In the genomic region with DNA sequence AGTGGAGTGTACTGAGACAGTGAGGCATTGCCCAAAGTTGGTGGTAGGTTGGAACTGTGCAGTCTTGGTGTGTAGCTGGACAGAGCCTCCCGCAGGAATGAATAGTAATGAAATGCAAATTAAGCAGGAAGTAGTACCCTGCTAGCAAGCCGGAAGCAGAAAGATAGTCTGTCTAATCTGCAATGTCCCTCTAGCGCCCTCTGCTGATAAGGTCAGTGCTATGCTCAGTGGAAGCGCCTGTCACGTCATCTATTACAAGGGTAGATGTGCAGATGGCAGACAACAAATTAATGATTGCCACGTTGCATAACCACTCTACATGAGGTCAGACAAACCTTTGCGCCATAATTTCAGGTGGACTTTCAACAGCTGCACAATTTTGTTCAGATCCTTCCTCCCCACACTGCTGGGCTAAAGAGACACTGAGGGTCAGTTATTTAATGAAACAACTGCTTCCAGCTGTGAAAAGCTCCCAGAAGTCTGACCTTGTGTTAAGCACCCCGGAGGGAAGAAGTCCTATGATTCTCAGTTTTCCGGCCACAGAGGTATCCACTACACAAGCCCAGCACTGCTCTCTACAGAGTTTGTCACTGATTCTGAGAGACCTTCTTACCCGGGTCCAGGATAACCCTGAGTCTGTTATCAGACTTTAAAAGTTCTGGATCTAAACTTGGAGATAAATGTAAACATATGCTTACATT, we compare ENCODE assay signal across 10 mouse cellular contexts.
A peak's percentile ranks its signal among the peaks of the same experiment; 100 is the strongest.
DNase-seq lines count a peak whose midpoint lies in the region; ATAC-seq and TF ChIP-seq lines count a peak whose summit lies in the region.
"Had no signal": no experiment of that assay in that cellular context is flagged by ENCODE, and none has a peak within 500 bp of the region (broad histone marks: within the 10 kb centered on the region; RNA-seq: fewer than 3 reads in every experiment).

No protein-coding gene starts in this region.

- H3K36me3 ChIP-seq in stomach, postnatal 0 days (ENCODE audit: control insufficient read depth, insufficient read depth, low read length), result no peaks in the 10 kb centered on the region
- H3K36me3 ChIP-seq in hindbrain, embryonic 16.5 days (ENCODE audit: control insufficient read depth, insufficient read depth, low read length), result no peaks in the 10 kb centered on the region
- H3K36me3 ChIP-seq: heart, embryonic 13.5 days; neural tube, embryonic 12.5 days had no signal

- H3K27ac ChIP-seq in stomach, postnatal 0 days (replicated peaks), result no peak overlapping the region
- H3K27ac ChIP-seq in hindbrain, embryonic 16.5 days (ENCODE audit: low read depth, low read length), result no peak overlapping the region
- H3K27ac ChIP-seq: heart, embryonic 13.5 days; neural tube, embryonic 12.5 days had no signal

- no peaks in the 10 kb centered on the region for H3K27me3 ChIP-seq in stomach, postnatal 0 days (ENCODE audit: control insufficient read depth, insufficient read depth, low read length)
- H3K27me3 ChIP-seq in hindbrain, embryonic 16.5 days (replicated peaks; ENCODE audit: control insufficient read depth, insufficient read depth, low read length), result no peaks in the 10 kb centered on the region
- H3K27me3 ChIP-seq: heart, embryonic 13.5 days; neural tube, embryonic 12.5 days had no signal

- DNase-seq in cerebellum, postnatal 14 days, result peak; percentile 8 to 44
- DNase-seq in cerebellum, adult 8-10 months, result no peak
- DNase-seq in right cerebral cortex, postnatal 14 days, result peak; percentile 11
- DNase-seq in right cerebral cortex, adult 18-20 months, result no peak
- DNase-seq in kidney, adult 11 months, result peak; percentile 92
- peak; percentile 31 to 55 for DNase-seq in lung, adult 18-20 months
- DNase-seq in stomach, postnatal 0 days (ENCODE audit: low spot score), result peak; percentile 24

- H3K9ac ChIP-seq in stomach, postnatal 0 days (ENCODE audit: low read length), result no peak overlapping the region
- H3K9ac ChIP-seq in hindbrain, embryonic 16.5 days (ENCODE audit: low read depth, low read length), result no peak overlapping the region
- H3K9ac ChIP-seq: heart, embryonic 13.5 days; neural tube, embryonic 12.5 days had no signal

- TF ChIP-seq EP300 in stomach, postnatal 0 days (optimal IDR thresholded peaks at IDR 0.05), result no peak

- WGBS in stomach, postnatal 0 days, result 56% methylated on average over 10 of the region's 10 CpGs
- WGBS in hindbrain, embryonic 16.5 days, result 62% methylated on average over 10 of the region's 10 CpGs

- no peak for ATAC-seq in stomach, postnatal 0 days (ENCODE audit: low FRiP score, low TSS enrichment)
- ATAC-seq in hindbrain, embryonic 16.5 days, result no peak

- H3K4me1 ChIP-seq in stomach, postnatal 0 days (replicated peaks; ENCODE audit: control insufficient read depth, insufficient read depth), result no peaks in the 10 kb centered on the region
- no peaks in the 10 kb centered on the region for H3K4me1 ChIP-seq in hindbrain, embryonic 16.5 days (ENCODE audit: control insufficient read depth, insufficient read depth, low read depth, low read length)
- H3K4me1 ChIP-seq: heart, embryonic 13.5 days; neural tube, embryonic 12.5 days had no signal

- TF ChIP-seq CTCF in stomach, postnatal 0 days (IDR thresholded peaks at IDR 0.05; ENCODE audit: low read depth), result peak; percentile 76

- no peak overlapping the region for H3K4me2 ChIP-seq in stomach, postnatal 0 days (replicated peaks; ENCODE audit: low read depth)
- H3K4me2 ChIP-seq in hindbrain, embryonic 16.5 days (ENCODE audit: low read length), result no peak overlapping the region
- H3K4me2 ChIP-seq: heart, embryonic 13.5 days; neural tube, embryonic 12.5 days had no signal

- no peaks in the 10 kb centered on the region for H3K9me3 ChIP-seq in stomach, postnatal 0 days (ENCODE audit: control insufficient read depth, low read length)
- peaks cover 5% of the 10 kb centered on the region for H3K9me3 ChIP-seq in hindbrain, embryonic 16.5 days (ENCODE audit: control insufficient read depth, low read length)

- H3K4me3 ChIP-seq in stomach, postnatal 0 days (ENCODE audit: low read depth, low read length), result no peak overlapping the region
- no peak overlapping the region for H3K4me3 ChIP-seq in hindbrain, embryonic 16.5 days (ENCODE audit: low read length)
- H3K4me3 ChIP-seq: heart, embryonic 13.5 days; neural tube, embryonic 12.5 days had no signal

Comparison
In these comparisons a context has a peak if more than half of its experiments do, and no peak if none do; other contexts are left out.
1. DNase-seq: peak in cerebellum, postnatal 14 days (2 of 2), right cerebral cortex, postnatal 14 days (single experiment), kidney, adult 11 months (single experiment), lung, adult 18-20 months (2 of 2) and stomach, postnatal 0 days (single experiment); none in cerebellum, adult 8-10 months (single experiment) and right cerebral cortex, adult 18-20 months (single experiment).